Mouse (Mus musculus): Measurements from ENCODE around the gene Spn.

- peak; percentile 43; the same call in 1 of the 2 replicates for TF ChIP-seq CTCF (IDR thresholded peaks at IDR 0.05; ENCODE audit: extremely low read depth, insufficient read depth, insufficient read length, insufficient replicate concordance)
- no peak for TF ChIP-seq POLR2A (IDR thresholded peaks at IDR 0.05; ENCODE audit: low read depth, low read length)
These were observed 8.0 kb downstream of the Spn start for GRCm38 (mm10) chr7:127129638-127130037.

Data from spleen, adult 2 months (tissue).